In genomic region chr13:58389324-58389951, GRCm38 (mm10) we compare ENCODE assay signal across 27 mouse cellular contexts. TPM values are rescaled to one million over a fixed set of nuclear protein-coding genes. Genes with fewer than 3 reads are reported as not detected.
DNase-seq lines count a peak whose midpoint lies in the region; ATAC-seq and TF ChIP-seq lines count a peak whose summit lies in the region.
"Had no signal": no experiment of that assay in that cellular context is flagged by ENCODE, and none has a peak within 500 bp of the region (broad histone marks: within the 10 kb centered on the region; RNA-seq: fewer than 3 reads in every experiment).

No protein-coding gene starts in this region.

- no peaks in the 10 kb centered on the region; a peak in 2 of 4 replicates for H3K4me1 ChIP-seq in CH12.LX (ENCODE audit: control insufficient read depth in 1 of 2, insufficient read depth in 2 of 2)

- TF ChIP-seq CTCF in CH12.LX (conservative IDR thresholded peaks at IDR 0.05 in 1 of 2, IDR thresholded peaks at IDR 0.05 in 1 of 2; ENCODE audit: low read depth in 2 of 2, low read length in 2 of 2): no peak

- H3K36me3 ChIP-seq in CH12.LX (replicated peaks in 1 of 2; ENCODE audit: control insufficient read depth in 1 of 2, insufficient read depth in 1 of 2, low read length in 1 of 2): peaks cover 22 to 55% of the 10 kb centered on the region in 2 experiments

- no peak overlapping the region for H3K4me3 ChIP-seq in CH12.LX (replicated peaks in 1 of 3; ENCODE audit: low read depth in 2 of 3, low read length in 2 of 3, poor library complexity in 1 of 3)
- H3K4me3 ChIP-seq: embryonic facial prominence, embryonic 12.5 days; gastrocnemius, adult 2 months; hindbrain, embryonic 15.5 days; limb, embryonic 13.5 days; midbrain, embryonic 12.5 days had no signal

- dilution Hi-C loops in CH12.LX (cut with MboI; ENCODE audit: extremely low pct_ligation_motif_present, extremely low pct_unique_long_range_greater_than_20kb, low sequenced_read_pairs): no loop called here

- no peak overlapping the region for H3K9ac ChIP-seq in CH12.LX (ENCODE audit: insufficient read depth, low read depth)
- H3K9ac ChIP-seq: embryonic facial prominence, embryonic 12.5 days; hindbrain, embryonic 15.5 days; limb, embryonic 13.5 days; midbrain, embryonic 12.5 days had no signal

- in situ Hi-C loops in CH12.LX (cut with MboI; ENCODE audit: low pct_ligation_motif_present, low pct_unique_long_range_greater_than_20kb, low sequenced_read_pairs): loop anchor here (10.0 to 25.0 kb wide), 3 partner anchors 152 to 235 kb away; partner anchors contain the start of gene Idnk

- TF ChIP-seq RAD21 in CH12.LX (IDR thresholded peaks at IDR 0.05; ENCODE audit: low read depth, low read length): no peak

- no peaks in the 10 kb centered on the region for H3K9me3 ChIP-seq in CH12.LX (replicated peaks; ENCODE audit: low read length)
- H3K9me3 ChIP-seq: embryonic facial prominence, embryonic 12.5 days; hindbrain, embryonic 15.5 days; limb, embryonic 13.5 days; midbrain, embryonic 12.5 days had no signal

- no peaks in the 10 kb centered on the region for H3K27me3 ChIP-seq in CH12.LX (replicated peaks)
- H3K27me3 ChIP-seq: embryonic facial prominence, embryonic 12.5 days; hindbrain, embryonic 15.5 days; limb, embryonic 13.5 days; midbrain, embryonic 12.5 days; Patski had no signal

- H3K27ac ChIP-seq in CH12.LX (ENCODE audit: insufficient read depth, low read depth): no peak overlapping the region
- H3K27ac ChIP-seq: embryonic facial prominence, embryonic 12.5 days; gastrocnemius, adult 2 months; hindbrain, embryonic 15.5 days; limb, embryonic 13.5 days; midbrain, embryonic 12.5 days had no signal

- ATAC-seq in common myeloid progenitor, adult 5-6 weeks (replicated peaks; ENCODE audit: low read depth, poor library complexity, severe bottlenecking): peak; percentile 8; the same call in 1 of the 2 replicates
- ATAC-seq: intestine, postnatal 0 days; Patski had no signal

- no peak; the same call in 1 of the 2 replicates for TF ChIP-seq POLR2A in CH12.LX (IDR thresholded peaks at IDR 0.05; ENCODE audit: low read depth, low read length)

- H3K79me2 ChIP-seq in CH12.LX (replicated peaks; ENCODE audit: control insufficient read depth, extremely low read depth, insufficient read depth, poor library complexity, severe bottlenecking): peaks cover 3% of the 10 kb centered on the region; the same call in 1 of the 2 replicates

- H3K4me2 ChIP-seq in CH12.LX (ENCODE audit: insufficient read depth, low read depth, poor library complexity, severe bottlenecking): no peak overlapping the region
- H3K4me2 ChIP-seq: embryonic facial prominence, embryonic 12.5 days; heart, embryonic 11.5 days; hindbrain, embryonic 15.5 days; limb, embryonic 13.5 days; midbrain, embryonic 12.5 days had no signal

- TF ChIP-seq EP300 in CH12.LX (IDR thresholded peaks at IDR 0.05; ENCODE audit: low read length): no peak

- DNase-seq in heart, adult 11 months: peak; percentile 37
- DNase-seq in heart, adult 8-10 months (ENCODE audit: low spot score): no peak
- peak; percentile 52 for DNase-seq in 3T3-L1 (ENCODE audit: low read depth, low spot score)
- peak; percentile 37 for DNase-seq in CH12.LX (ENCODE audit: extremely low read depth)
- no peak for DNase-seq in urinary bladder, postnatal 4 days (ENCODE audit: low spot score in 2 of 2)
- no peak for DNase-seq in testis, postnatal 10 days (ENCODE audit: low spot score)
- DNase-seq in gastrocnemius, adult 18-20 months (ENCODE audit: low spot score): no peak
- DNase-seq: adrenal gland, adult 2 months; cerebellum, adult 2 months; cerebellum, postnatal 25 days; gastrocnemius, adult 2 months; kidney, postnatal 4 days; lung, adult 18-20 months; lung, postnatal 14 days; right cerebral cortex, postnatal 25 days; spleen, adult 18-20 months; thymus, postnatal 4 days had no signal

TF ChIP-seq in CH12.LX, 34 proteins besides CTCF, POLR2A, EP300 and RAD21:
- TF ChIP-seq NRF1 (IDR thresholded peaks at IDR 0.05; ENCODE audit: low read depth, low read length) (no peak), POLR2AphosphoS2 (IDR thresholded peaks at IDR 0.05; ENCODE audit: low read depth, low read length) (peak; percentile 87), CHD2 (IDR thresholded peaks at IDR 0.05; ENCODE audit: low read length) (no peak), KAT2A (IDR thresholded peaks at IDR 0.05; ENCODE audit: insufficient replicate concordance, low read length) (no peak), ZNF384 (IDR thresholded peaks at IDR 0.05; ENCODE audit: low read depth, low read length) (no peak), RCOR1 (conservative IDR thresholded peaks at IDR 0.05; ENCODE audit: low read depth, low read length) (no peak)
TF ChIP-seq in CH12.LX: peak in this region for 1.

RNA-seq across cellular contexts. Expression of gene 2210016F16Rik, which starts 4.4 kb away (rescaled TPM):
- 10 to 100 TPM; 16.5 to 18.1 (median 17.0) TPM for total RNA-seq in heart, adult 8-10 months (2022)
- total RNA-seq in CH12.LX (2012; rRNA removed) (0.42 and 0.51 TPM in 2 replicates), CH12.LX (2014; rRNA removed) (0.12 TPM in 1 of 2 replicates, not detected in the other)
- polyA plus RNA-seq in CH12.LX (2012; ENCODE audit: insufficient read length, low read depth): 4.7 and 5.3 TPM in 2 replicates
- total RNA-seq in common myeloid progenitor, adult 5-6 weeks (2017): 10.2 and 14.8 TPM in 2 replicates
- total RNA-seq in gastrocnemius, adult 18-20 months (2021): 1 to 10 TPM; 6.2 to 6.7 TPM

RNA-seq across cellular contexts. Expression of gene Rmi1, which starts 12.6 kb away (rescaled TPM):
- 10 to 100 TPM in 1 of 4 experiments, 1 to 10 TPM in 3; 9.0 to 10.5 (median 9.7) TPM for total RNA-seq in heart, adult 8-10 months (2022)
- total RNA-seq in CH12.LX (2012; rRNA removed) (6.8 and 7.1 TPM in 2 replicates), CH12.LX (2014; rRNA removed) (7.7 and 8.4 TPM in 2 replicates)
- polyA plus RNA-seq in CH12.LX (2012; ENCODE audit: insufficient read length, low read depth): 11.0 and 11.1 TPM in 2 replicates
- total RNA-seq in common myeloid progenitor, adult 5-6 weeks (2017): 22.6 and 31.9 TPM in 2 replicates
- 1 to 10 TPM; 5.3 to 6.7 TPM for total RNA-seq in gastrocnemius, adult 18-20 months (2021)

RNA-seq across cellular contexts. Expression of gene Hnrnpk, which starts 13.7 kb away (rescaled TPM):
- 100 to 1,000 TPM; 405 to 444 (median 422) TPM for total RNA-seq in heart, adult 8-10 months (2022)
- total RNA-seq in CH12.LX (2012; rRNA removed): 411 and 510 TPM in 2 replicates
- total RNA-seq in CH12.LX (2014; rRNA removed): 1,174 and 1,271 TPM in 2 replicates
- polyA plus RNA-seq in CH12.LX (2012; ENCODE audit: insufficient read length, low read depth): 1,522 and 1,549 TPM in 2 replicates
- 2,083 and 2,160 TPM in 2 replicates for total RNA-seq in common myeloid progenitor, adult 5-6 weeks (2017)
- 100 to 1,000 TPM; 255 to 260 TPM for total RNA-seq in gastrocnemius, adult 18-20 months (2021)

RNA-seq across cellular contexts. Expression of gene Kif27, which starts 30.5 kb away (rescaled TPM):
- total RNA-seq in heart, adult 8-10 months (2022): under 1 TPM in 3 of 4 experiments, not detected in 1; 0.09 to 0.11 (median 0.11) TPM
- total RNA-seq in CH12.LX (2012; rRNA removed) (not detected in 2 replicates), CH12.LX (2014; rRNA removed) (not detected in 2 replicates)
- not detected in 2 replicates for polyA plus RNA-seq in CH12.LX (2012; ENCODE audit: insufficient read length, low read depth)
- 0.39 TPM in 1 of 2 replicates, not detected in the other for total RNA-seq in common myeloid progenitor, adult 5-6 weeks (2017)
- not detected for total RNA-seq in gastrocnemius, adult 18-20 months (2021)
- total RNA-seq: hematopoietic stem cell, adult 5-6 weeks; megakaryocyte progenitor cell, adult 5-6 weeks had no signal

Comparison
In these comparisons a context has a peak if more than half of its experiments do, and no peak if none do; other contexts are left out.
1. DNase-seq: peak in heart, adult 11 months (single experiment), 3T3-L1 (single experiment) and CH12.LX (single experiment); none in heart, adult 8-10 months (single experiment), urinary bladder, postnatal 4 days (0 of 2), testis, postnatal 10 days (single experiment) and gastrocnemius, adult 18-20 months (single experiment).